Mouse (Mus musculus): Measurements from ENCODE around the gene Astn1. TPM values are rescaled to one million over a fixed set of nuclear protein-coding genes. Genes with fewer than 3 reads are reported as not detected.
A peak's percentile ranks its signal among the peaks of the same experiment; 100 is the strongest.

Gene Astn1
- polyA plus RNA-seq, 1 experiment from 2014 or later: 38.2 TPM

- no peaks in the 10 kb centered on the region for H3K9me3 ChIP-seq (ENCODE audit: control insufficient read depth, low read length)
- H3K4me1 ChIP-seq (ENCODE audit: control insufficient read depth, insufficient read depth, low read depth, low read length): no peaks in the 10 kb centered on the region
- 76% methylated on average over 3 of the region's 3 CpGs for WGBS
- ATAC-seq: no peak
- H3K4me3 ChIP-seq (ENCODE audit: low read length): no peak overlapping the region
- H3K9ac ChIP-seq (ENCODE audit: low read depth, low read length): no peak overlapping the region
- H3K27ac ChIP-seq (ENCODE audit: low read depth, low read length): no peak overlapping the region
- no peaks in the 10 kb centered on the region for H3K36me3 ChIP-seq (ENCODE audit: control insufficient read depth, insufficient read depth, low read length)
- no peaks in the 10 kb centered on the region for H3K27me3 ChIP-seq (replicated peaks; ENCODE audit: control insufficient read depth, insufficient read depth, low read length)
- no peak overlapping the region for H3K4me2 ChIP-seq (ENCODE audit: low read length)
Measured at GRCm38 (mm10) chr1:158697423-158697822, 335.4 kb downstream of the Astn1 start.

DNA sequence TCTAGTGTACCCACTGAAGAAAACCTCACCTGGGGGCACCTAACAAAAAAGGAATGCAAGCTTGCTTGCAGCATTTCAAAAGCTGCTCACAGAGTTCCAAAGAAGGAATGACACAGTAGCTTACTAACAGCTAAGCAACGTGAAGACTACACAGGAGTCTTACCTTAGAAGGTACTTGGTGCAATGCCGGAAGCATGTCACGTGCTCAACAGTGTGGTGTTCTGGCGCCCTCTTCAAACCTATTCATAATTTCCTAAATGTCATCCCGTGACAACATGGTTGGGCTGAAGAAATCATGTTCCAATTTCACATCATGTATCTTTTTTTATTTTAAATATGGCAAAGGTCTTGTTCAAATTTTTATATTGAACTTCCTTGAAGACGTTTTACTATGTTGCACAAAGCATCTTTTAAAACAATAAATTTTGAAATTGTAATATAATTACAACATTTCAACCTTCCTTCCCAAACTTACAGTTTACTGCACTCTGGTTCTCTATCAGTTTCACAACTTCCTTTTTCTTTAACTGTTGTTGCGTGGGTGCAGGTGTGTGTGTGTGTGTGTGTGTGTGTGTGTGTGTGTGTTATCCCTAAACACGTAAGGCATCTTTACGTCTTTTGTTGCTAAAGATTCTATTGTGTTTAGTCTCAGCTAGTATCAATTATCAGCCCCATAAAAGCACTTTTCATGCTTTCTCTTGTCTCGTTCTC, 335.9 kb downstream of the Astn1 start:
- no peak for ATAC-seq
- Histone ChIP-seq H3K36me3 (ENCODE audit: control insufficient read depth, insufficient read depth, low read length) (no peaks in the 10 kb centered on the region), H3K9me3 (ENCODE audit: control insufficient read depth, low read length) (no peaks in the 10 kb centered on the region), H3K9ac (ENCODE audit: low read depth, low read length) (no peak overlapping the region), H3K4me3 (ENCODE audit: low read length) (no peak overlapping the region), H3K27ac (ENCODE audit: low read depth, low read length) (no peak overlapping the region), H3K4me2 (ENCODE audit: low read length) (no peak overlapping the region), H3K27me3 (replicated peaks; ENCODE audit: control insufficient read depth, insufficient read depth, low read length) (no peaks in the 10 kb centered on the region), H3K4me1 (ENCODE audit: control insufficient read depth, insufficient read depth, low read depth, low read length) (no peaks in the 10 kb centered on the region)
- WGBS: 88% methylated on average over 10 of the region's 10 CpGs

DNA sequence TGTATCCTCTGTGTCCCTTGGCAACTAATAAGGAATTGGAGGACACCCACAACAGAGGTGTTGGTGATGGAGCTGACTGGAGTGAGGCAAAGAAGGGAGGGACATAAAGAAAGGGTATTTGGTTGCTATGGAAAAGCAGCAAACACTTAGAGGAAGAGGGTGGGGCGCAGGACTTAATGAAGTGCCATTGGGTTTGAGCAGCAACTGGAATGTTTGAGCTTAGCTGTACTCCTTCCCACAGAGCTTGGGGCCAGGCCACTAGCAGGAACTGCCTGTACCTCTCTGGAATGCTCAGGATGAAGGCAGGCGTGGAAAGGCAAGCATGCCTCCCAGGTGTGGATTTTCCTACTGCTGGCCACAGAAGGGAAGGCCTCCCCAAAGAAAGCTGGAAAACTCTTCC, 337.2 kb downstream of the Astn1 start:
- no peak overlapping the region for H3K27ac ChIP-seq (ENCODE audit: low read depth, low read length)
- no peaks in the 10 kb centered on the region for H3K4me1 ChIP-seq (ENCODE audit: control insufficient read depth, insufficient read depth, low read depth, low read length)
- H3K9me3 ChIP-seq (ENCODE audit: control insufficient read depth, low read length): no peaks in the 10 kb centered on the region
- ATAC-seq: no peak
- H3K27me3 ChIP-seq (replicated peaks; ENCODE audit: control insufficient read depth, insufficient read depth, low read length): no peaks in the 10 kb centered on the region
- H3K9ac ChIP-seq (ENCODE audit: low read depth, low read length): no peak overlapping the region
- H3K36me3 ChIP-seq (ENCODE audit: control insufficient read depth, insufficient read depth, low read length): no peaks in the 10 kb centered on the region
- WGBS: 82% methylated on average over 2 of the region's 2 CpGs
- no peak overlapping the region for H3K4me3 ChIP-seq (ENCODE audit: low read length)
- H3K4me2 ChIP-seq (ENCODE audit: low read length): no peak overlapping the region

DNA sequence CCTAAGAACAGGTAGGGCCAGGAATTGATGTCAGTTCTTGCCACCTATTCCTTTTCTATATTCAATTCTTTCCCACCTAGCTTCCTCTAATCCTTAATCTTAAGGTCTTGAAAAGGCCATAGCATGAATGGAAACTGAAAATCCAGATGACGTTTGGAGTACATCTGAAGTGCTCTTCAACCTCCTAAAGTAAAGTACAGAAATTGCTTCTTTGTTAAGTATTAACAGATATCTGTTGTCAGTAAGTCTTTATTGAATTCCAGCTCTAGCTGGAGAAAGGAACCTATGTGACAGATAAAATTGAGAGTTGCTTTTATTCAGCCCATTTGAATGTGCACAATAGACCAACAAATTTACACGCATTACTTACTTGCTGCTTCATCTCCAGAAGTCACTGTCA, 338.1 kb downstream of the Astn1 start:
- Histone ChIP-seq H3K9me3 (ENCODE audit: control insufficient read depth, low read length) (no peaks in the 10 kb centered on the region), H3K4me1 (ENCODE audit: control insufficient read depth, insufficient read depth, low read depth, low read length) (no peaks in the 10 kb centered on the region), H3K27ac (ENCODE audit: low read depth, low read length) (no peak overlapping the region), H3K27me3 (replicated peaks; ENCODE audit: control insufficient read depth, insufficient read depth, low read length) (no peaks in the 10 kb centered on the region), H3K9ac (ENCODE audit: low read depth, low read length) (no peak overlapping the region), H3K36me3 (ENCODE audit: control insufficient read depth, insufficient read depth, low read length) (no peaks in the 10 kb centered on the region), H3K4me2 (ENCODE audit: low read length) (no peak overlapping the region), H3K4me3 (ENCODE audit: low read length) (no peak overlapping the region)
- 73% methylated on average over 2 of the region's 2 CpGs for WGBS
- ATAC-seq: no peak

- Histone ChIP-seq H3K4me2 (ENCODE audit: low read length) (no peak overlapping the region), H3K4me3 (ENCODE audit: low read length) (no peak overlapping the region), H3K27ac (ENCODE audit: low read depth, low read length) (no peak overlapping the region), H3K9ac (ENCODE audit: low read depth, low read length) (no peak overlapping the region), H3K27me3 (replicated peaks; ENCODE audit: control insufficient read depth, insufficient read depth, low read length) (no peaks in the 10 kb centered on the region), H3K36me3 (ENCODE audit: control insufficient read depth, insufficient read depth, low read length) (no peaks in the 10 kb centered on the region), H3K4me1 (ENCODE audit: control insufficient read depth, insufficient read depth, low read depth, low read length) (no peaks in the 10 kb centered on the region), H3K9me3 (ENCODE audit: control insufficient read depth, low read length) (no peaks in the 10 kb centered on the region)
- 97% methylated on average over 1 of the region's 1 CpGs for WGBS
- no peak for ATAC-seq
Measured at GRCm38 (mm10) chr1:158701336-158701735, 339.3 kb downstream of the Astn1 start.

GRCm38 (mm10) chr1:158713301-158714095, 351.4 kb downstream of the Astn1 start:
- 36% methylated on average over 5 of the region's 5 CpGs for WGBS
- Histone ChIP-seq H3K9ac (ENCODE audit: low read depth, low read length) (no peak overlapping the region), H3K4me1 (ENCODE audit: control insufficient read depth, insufficient read depth, low read depth, low read length) (no peaks in the 10 kb centered on the region)

DNA sequence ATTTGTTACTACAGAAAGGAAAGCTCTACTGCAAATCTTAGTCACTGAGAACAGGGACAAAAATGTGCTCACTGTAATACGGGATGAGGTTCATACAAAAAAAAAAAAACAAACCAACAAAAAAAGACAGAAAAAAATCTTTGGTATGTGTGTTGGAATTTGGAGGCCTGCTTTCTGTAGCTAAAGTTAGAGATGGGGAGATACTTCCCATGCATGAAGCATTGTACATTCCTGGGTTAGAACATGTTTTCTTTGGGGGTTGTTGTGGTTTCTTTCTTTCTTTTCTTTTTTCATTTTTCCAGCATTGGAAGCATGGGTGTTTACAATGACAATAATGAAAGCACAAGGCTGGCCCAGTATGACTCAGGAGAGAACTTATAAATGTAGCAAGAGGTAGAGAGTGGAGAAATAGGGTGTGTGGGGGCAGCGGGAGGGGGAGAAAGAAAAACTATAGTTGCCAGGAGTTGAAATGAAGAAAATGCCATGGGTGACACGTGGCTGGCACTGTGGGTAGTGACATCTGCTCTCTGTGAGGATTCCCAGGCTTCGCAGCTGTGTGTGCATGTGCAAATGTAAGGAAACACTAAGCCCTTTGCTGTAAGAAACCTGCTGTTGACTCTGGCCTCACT, 370.9 kb downstream of the Astn1 start:
- Histone ChIP-seq H3K4me3 (ENCODE audit: low read length) (no peak overlapping the region), H3K4me1 (ENCODE audit: control insufficient read depth, insufficient read depth, low read depth, low read length) (no peaks in the 10 kb centered on the region), H3K27ac (ENCODE audit: low read depth, low read length) (no peak overlapping the region), H3K9ac (ENCODE audit: low read depth, low read length) (no peak overlapping the region), H3K4me2 (ENCODE audit: low read length) (no peak overlapping the region), H3K9me3 (ENCODE audit: control insufficient read depth, low read length) (no peaks in the 10 kb centered on the region), H3K27me3 (replicated peaks; ENCODE audit: control insufficient read depth, insufficient read depth, low read length) (no peaks in the 10 kb centered on the region), H3K36me3 (ENCODE audit: control insufficient read depth, insufficient read depth, low read length) (no peaks in the 10 kb centered on the region)
- no peak for ATAC-seq
- WGBS: 55% methylated on average over 4 of the region's 4 CpGs

More at GRCm38 (mm10) chr1:158713301-158714095, 351.4 kb downstream of the Astn1 start:
- Histone ChIP-seq H3K36me3 (ENCODE audit: control insufficient read depth, insufficient read depth, low read length) (no peaks in the 10 kb centered on the region), H3K27ac (ENCODE audit: low read depth, low read length) (no peak overlapping the region), H3K27me3 (replicated peaks; ENCODE audit: control insufficient read depth, insufficient read depth, low read length) (no peaks in the 10 kb centered on the region), H3K9me3 (ENCODE audit: control insufficient read depth, low read length) (no peaks in the 10 kb centered on the region), H3K4me3 (ENCODE audit: low read length) (no peak overlapping the region), H3K4me2 (ENCODE audit: low read length) (no peak overlapping the region)
- peak; percentile 65; the same call in 1 of the 2 replicates for ATAC-seq

GRCm38 (mm10) chr1:158739132-158739919, 377.3 kb downstream of the Astn1 start:
- no peak for ATAC-seq
- no peak overlapping the region for H3K9ac ChIP-seq (ENCODE audit: low read depth, low read length)

More at GRCm38 (mm10) chr1:158739132-158739919, 377.3 kb downstream of the Astn1 start:
- 38% methylated on average over 5 of the region's 5 CpGs for WGBS
- H3K36me3 ChIP-seq (ENCODE audit: control insufficient read depth, insufficient read depth, low read length): no peaks in the 10 kb centered on the region
- no peaks in the 10 kb centered on the region for H3K27me3 ChIP-seq (replicated peaks; ENCODE audit: control insufficient read depth, insufficient read depth, low read length)
- H3K9me3 ChIP-seq (ENCODE audit: control insufficient read depth, low read length): no peaks in the 10 kb centered on the region
- no peaks in the 10 kb centered on the region for H3K4me1 ChIP-seq (ENCODE audit: control insufficient read depth, insufficient read depth, low read depth, low read length)
- H3K4me3 ChIP-seq (ENCODE audit: low read length): no peak overlapping the region
- no peak overlapping the region for H3K4me2 ChIP-seq (ENCODE audit: low read length)
- H3K27ac ChIP-seq (ENCODE audit: low read depth, low read length): no peak overlapping the region

Measured in hindbrain, embryonic 16.5 days (tissue).